Mouse (Mus musculus): ENCODE data around the gene Phospho1.
"Not testable (repeated sequence)": the region's sequence is repeated elsewhere in the genome, so short reads cannot be mapped to it uniquely, and the experiment has no call there.

Gene Phospho1

DNA sequence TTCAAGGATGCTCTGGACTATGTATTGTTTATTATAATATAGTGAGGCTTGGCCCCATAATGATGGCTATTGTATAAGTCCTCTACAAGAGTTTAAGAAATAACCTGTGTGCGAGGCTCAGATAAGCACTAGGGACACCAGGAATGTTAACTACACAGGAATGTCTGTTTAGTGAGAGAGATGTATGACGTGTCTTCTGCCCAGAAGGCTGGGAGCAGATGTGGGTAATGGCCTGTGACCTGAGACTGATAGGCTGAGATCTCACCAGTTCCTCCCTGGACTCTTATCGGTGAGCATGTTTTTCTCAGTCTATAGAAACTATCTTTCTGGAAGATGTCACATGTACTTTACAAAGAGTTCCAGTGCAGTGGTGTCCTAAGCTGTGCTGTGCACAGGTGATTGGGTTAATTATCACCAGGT lies 35.8 kb downstream of the Phospho1 start:
- DNase-seq (ENCODE audit: low spot score in 2 of 2): peak; percentile 37 to 43

DNA sequence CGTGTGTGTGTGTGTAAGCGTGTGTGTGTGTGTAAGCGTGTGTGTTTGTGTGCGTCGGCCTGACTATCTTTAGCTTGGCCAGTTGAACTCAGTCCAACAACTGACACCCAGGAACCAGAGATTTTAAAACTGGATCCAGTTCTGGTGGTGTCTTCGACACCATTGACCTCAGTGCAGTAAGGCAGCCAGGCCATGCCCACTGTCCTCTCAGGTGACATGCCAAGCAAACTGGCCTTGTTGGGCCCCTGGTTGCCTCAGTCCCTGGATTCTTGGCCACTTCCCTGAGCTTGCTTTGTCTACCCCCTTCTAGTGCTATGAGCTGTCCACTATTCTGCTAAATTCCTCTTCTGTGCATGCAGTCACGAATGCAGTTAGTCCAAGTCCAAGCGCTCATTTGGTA lies 37.1 kb downstream of the Phospho1 start:
- DNase-seq (ENCODE audit: low spot score in 2 of 2): no peak

DNA sequence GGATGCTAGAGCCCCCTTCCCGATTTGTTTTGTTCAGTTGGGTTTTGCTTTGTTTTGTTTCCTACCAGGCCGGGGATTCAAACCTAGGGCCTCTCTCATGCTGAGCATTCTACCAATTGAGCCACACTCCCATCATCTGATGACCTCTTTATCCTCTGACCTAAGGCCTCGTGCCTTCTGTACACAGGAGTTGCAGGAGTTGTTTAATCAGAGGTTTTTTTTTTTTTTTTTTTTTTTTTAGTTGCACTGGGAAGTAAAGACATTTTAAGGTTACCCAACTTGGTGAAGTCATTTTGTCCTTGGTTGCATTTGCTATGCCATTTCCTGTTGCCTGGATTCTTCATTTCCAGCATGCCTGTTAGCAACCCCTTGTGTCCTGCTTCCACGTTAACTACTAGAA lies 45.1 kb downstream of the Phospho1 start:
- DNase-seq (ENCODE audit: low spot score in 2 of 2): no peak

DNA sequence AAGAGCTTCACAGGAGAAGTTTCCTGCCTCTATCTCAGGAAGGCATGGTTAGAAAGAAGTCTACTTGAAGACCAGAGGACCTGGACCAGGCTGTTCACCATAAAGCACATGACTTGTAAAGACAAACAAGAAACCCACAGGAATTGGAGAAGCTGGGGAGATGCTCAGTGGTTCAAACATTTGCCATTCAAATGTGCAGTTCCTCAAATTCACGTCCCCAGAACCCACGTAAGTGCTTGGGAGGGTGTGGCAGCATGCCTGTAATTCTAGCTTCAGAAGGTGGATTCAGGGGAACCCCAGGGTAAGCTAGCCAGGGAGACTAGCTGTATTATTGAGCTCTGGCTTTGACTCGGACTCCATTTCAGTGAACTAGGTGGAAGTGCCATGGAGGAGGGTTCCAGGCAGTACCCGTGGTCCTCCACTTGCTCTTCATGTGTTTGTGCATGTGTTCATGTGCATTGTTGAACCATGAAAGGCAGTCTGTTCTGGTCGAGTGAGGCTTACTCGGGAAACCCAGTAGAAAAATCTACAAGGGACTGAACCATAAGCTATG lies 45.7 kb downstream of the Phospho1 start:
- DNase-seq (ENCODE audit: low spot score in 2 of 2): no peak

DNA sequence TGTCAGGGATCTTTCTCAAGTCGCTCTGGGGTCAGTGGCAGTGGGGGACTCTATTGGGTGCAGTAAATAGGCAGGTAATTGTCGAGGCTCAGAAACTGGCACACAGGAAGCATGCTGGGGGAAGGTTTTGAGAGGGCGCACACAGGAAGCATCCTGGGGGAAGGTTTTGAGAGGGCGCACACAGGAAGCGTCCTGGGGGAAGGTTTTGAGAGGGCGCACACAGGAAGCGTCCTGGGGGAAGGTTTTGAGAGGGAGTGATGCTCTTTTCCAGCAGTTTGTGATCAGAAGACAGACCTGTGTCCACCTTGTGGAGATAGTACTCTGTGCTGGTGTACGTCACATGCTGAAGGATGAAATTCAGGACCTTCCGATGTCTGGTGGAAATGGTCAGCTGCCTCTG lies 51.5 kb downstream of the Phospho1 start:
- no peak for DNase-seq (ENCODE audit: low spot score in 2 of 2)

DNA sequence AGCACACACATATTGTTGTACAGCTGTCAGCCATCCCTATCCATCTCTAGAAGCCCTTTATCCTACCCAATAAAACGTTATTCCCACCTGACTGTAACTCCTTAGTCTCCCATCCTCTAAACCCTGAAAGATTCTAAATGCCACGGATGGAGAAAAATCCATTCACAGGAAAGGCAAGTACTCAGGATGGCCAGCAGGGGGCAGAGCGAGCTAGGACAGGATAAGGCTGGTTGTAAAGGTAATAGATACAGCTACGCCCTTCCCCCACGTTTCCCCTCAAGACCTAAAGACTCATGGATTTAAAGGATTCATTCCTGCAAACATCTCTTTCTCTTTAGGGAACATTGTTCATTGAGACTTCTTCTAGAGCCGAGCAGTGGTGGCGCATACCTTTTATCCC lies 52.0 kb downstream of the Phospho1 start:
- DNase-seq (ENCODE audit: low spot score in 2 of 2): peak; percentile 42 to 81

DNA sequence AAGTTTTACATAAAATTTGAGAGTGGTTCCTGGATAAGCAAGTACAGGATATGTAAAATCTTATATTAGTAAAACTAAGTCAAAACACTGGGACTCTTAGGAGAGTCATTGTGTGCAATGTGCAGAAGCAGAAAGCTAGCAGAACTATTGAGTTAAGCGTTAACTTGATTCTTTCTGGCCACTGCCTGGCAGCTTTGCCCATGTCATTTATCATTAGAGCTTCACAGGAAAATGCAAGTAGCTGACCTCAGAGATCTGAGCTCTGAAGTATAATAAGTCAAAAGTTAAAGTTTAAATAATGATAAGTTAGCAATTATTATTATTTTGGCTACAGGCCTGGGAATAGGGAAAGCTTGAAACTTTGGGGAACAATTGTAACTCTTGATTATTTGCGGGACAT lies 55.6 kb downstream of the Phospho1 start:
- not testable (repeated sequence) for DNase-seq (ENCODE audit: low spot score in 2 of 2)

Measured in spleen, postnatal 10 days (tissue).